Mouse (Mus musculus): ENCODE measurements around the gene Ubl4b.
A peak's percentile ranks its signal among the peaks of the same experiment; 100 is the strongest.

- TF ChIP-seq CTCF (IDR thresholded peaks at IDR 0.05; ENCODE audit: low read depth): peak; percentile 93
- no peak for TF ChIP-seq EP300 (IDR thresholded peaks at IDR 0.05; ENCODE audit: low read depth)
Observed at GRCm38 (mm10) chr3:107559183-107559582, 4.3 kb upstream of the Ubl4b start.

Data from liver, postnatal 0 days (tissue).